Mouse (Mus musculus) CD4-positive helper T cell, adult 2 months (primary cell): ENCODE data around the gene Tanc1.

Experiments
- DNase-seq: peaks from one replicate; pipeline ENCODE4 v3.0.0-alpha.2; 2012; ENCODE audit warnings: low read depth, missing footprints, low spot score

Tanc1 gene

GRCm38 (mm10) chr2:59881831-59882741, 270.2 kb downstream of the Tanc1 start, which contains the start of gene Wdsub1:
Gene Wdsub1, minus strand, starts transcription at chr2:59882591.
- peak; percentile 94 for DNase-seq

DNA sequence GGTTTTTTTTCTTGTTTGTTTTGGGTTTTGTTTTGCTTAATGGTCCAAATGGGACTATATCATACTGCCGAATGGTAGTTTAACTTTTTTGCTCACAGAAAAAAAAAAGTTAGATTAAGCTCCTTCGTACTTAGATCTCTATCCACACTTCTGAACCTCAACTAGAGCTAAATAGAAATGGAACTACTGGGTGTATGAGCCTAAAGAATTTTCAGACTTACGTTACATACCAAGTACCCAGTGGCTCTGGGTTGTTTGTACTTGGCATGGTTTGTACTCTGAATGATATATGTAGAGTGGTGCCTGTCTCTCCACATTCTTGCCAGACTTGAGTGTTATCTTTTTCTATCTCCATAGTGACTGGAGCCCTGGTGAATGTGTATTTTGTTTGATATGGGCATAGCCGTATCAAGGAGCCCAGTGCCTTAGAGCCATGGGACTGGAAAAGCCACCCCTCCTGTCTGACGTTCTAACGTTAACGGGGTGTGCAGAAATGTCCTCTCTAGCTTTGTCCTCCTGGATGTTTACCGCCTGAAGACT, 271.0 kb downstream of the Tanc1 start:
- no peak for DNase-seq

- no peak for DNase-seq
These were observed 277.9 kb downstream of the Tanc1 start for GRCm38 (mm10) chr2:59889699-59890098.
